Mouse (Mus musculus) hindbrain, embryonic 16.5 days (tissue): ENCODE measurements at regions not wholly inside any gene's neighbourhood (a gene's known extent, or its start where the extent isn't known, plus 50 kb on each side); places are given as distances from the start of the nearest gene placed in this dataset.
"Not testable (repeated sequence)": the region's sequence is repeated elsewhere in the genome, so short reads cannot be mapped to it uniquely, and the experiment has no call there.

ENCODE experiments used
- ATAC-seq: fragments of 200-750 bp; cut with Nextera tagmentation; 2 replicates; pipeline ENCODE4 v1.8.0; 2017; ENCODE audit warnings: moderate TSS enrichment, moderate library complexity
- H3K27ac ChIP-seq: fragments of 300-500 bp; sonication (generic); 2 replicates; pipeline ENCODE4 v1.5.1; 2014; ENCODE audit warnings: low read depth, mild to moderate bottlenecking, control low read depth, low read length, moderate library complexity
- H3K27me3 ChIP-seq: fragments of 300-500 bp; sonication (generic); replicated peaks from 2 replicates; pipeline ENCODE4 v1.6.1; 2014; ENCODE audit warnings: low read length; ENCODE audit not compliant: control insufficient read depth, insufficient read depth
- H3K36me3 ChIP-seq: fragments of 300-500 bp; sonication (generic); 2 replicates; pipeline ENCODE4 v1.6.1; 2014; ENCODE audit warnings: mild to moderate bottlenecking, low read length, moderate library complexity, mixed read lengths; ENCODE audit not compliant: control insufficient read depth, insufficient read depth
- H3K4me1 ChIP-seq: fragments of 300-500 bp; sonication (generic); 2 replicates; pipeline ENCODE4 v1.6.1; 2014; ENCODE audit warnings: low read depth, low read length; ENCODE audit not compliant: control insufficient read depth, insufficient read depth
- H3K4me2 ChIP-seq: fragments of 300-500 bp; sonication (generic); 2 replicates; pipeline ENCODE4 v1.6.1; 2014; ENCODE audit warnings: mild to moderate bottlenecking, low read length, control low read depth, moderate library complexity
- H3K4me3 ChIP-seq: fragments of 300-500 bp; sonication (generic); 2 replicates; pipeline ENCODE4 v1.5.1; 2014; ENCODE audit warnings: mild to moderate bottlenecking, low read length, control low read depth, moderate library complexity
- H3K9ac ChIP-seq: fragments of 300-500 bp; sonication (generic); 2 replicates; pipeline ENCODE4 v1.6.1; 2014; ENCODE audit warnings: low read depth, mild to moderate bottlenecking, control low read depth, low read length, moderate library complexity
- H3K9me3 ChIP-seq: fragments of 300-500 bp; sonication (generic); 2 replicates; pipeline ENCODE4 v1.6.1; 2014; ENCODE audit warnings: mild to moderate bottlenecking, low read length, moderate library complexity; ENCODE audit not compliant: control insufficient read depth
- WGBS: fragments of 180-500 bp; shearing (Covaris S2); extraction: QIAGEN DNeasy Blood & Tissue Kit; methylation state at CpG from one replicate; pipeline ENCODE4 v1.1.7; 2014; 5-methylcytosine and 5-hydroxymethylcytosine counted together

GRCm38 (mm10) chr3:50628092-50628696 lies 184.8 kb upstream of the Slc7a11 start:
- no peak for ATAC-seq
- WGBS: 87% methylated on average over 9 of the region's 9 CpGs
- H3K9me3 ChIP-seq: no peaks in the 10 kb centered on the region
- H3K27ac ChIP-seq: no peak overlapping the region
- no peaks in the 10 kb centered on the region for H3K36me3 ChIP-seq
- H3K9ac ChIP-seq: no peak overlapping the region
- no peak overlapping the region for H3K4me3 ChIP-seq
- H3K27me3 ChIP-seq: no peaks in the 10 kb centered on the region
- no peak overlapping the region for H3K4me2 ChIP-seq
- H3K4me1 ChIP-seq: no peaks in the 10 kb centered on the region

DNA sequence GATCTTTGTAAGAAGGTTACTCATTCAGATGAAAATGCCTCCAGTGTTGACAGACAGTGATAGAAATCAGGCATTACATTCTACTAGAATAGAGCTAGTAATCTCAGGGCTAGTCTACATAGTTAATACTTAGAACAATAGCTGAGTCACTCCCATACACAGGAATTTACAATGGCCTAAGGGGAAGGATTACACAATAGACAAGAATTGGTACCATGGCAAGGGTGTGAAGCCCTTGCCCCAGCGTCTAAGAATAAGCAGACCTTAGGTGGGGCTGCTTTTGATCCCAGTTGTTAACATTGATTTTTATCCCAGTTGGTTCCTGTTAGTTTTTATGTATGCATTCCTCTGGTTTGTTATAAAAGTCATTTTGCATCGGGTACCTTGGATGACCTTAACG lies 177.8 kb upstream of the Slc7a11 start:
- not testable (repeated sequence) for H3K4me1 ChIP-seq, H3K9me3 ChIP-seq, H3K4me2 ChIP-seq, H3K36me3 ChIP-seq, H3K9ac ChIP-seq, H3K4me3 ChIP-seq, H3K27me3 ChIP-seq, H3K27ac ChIP-seq, ATAC-seq
- 81% methylated on average over 3 of the region's 3 CpGs for WGBS

GRCm38 (mm10) chr3:50619061-50619460 lies 175.6 kb upstream of the Slc7a11 start:
- no peak for ATAC-seq
- no peak overlapping the region for H3K4me2 ChIP-seq
- no peaks in the 10 kb centered on the region for H3K9me3 ChIP-seq
- H3K4me3 ChIP-seq: no peak overlapping the region
- no peak overlapping the region for H3K27ac ChIP-seq
- no peaks in the 10 kb centered on the region for H3K36me3 ChIP-seq
- H3K9ac ChIP-seq: no peak overlapping the region
- no peaks in the 10 kb centered on the region for H3K27me3 ChIP-seq
- no peaks in the 10 kb centered on the region for H3K4me1 ChIP-seq
- 85% methylated on average over 6 of the region's 6 CpGs for WGBS

DNA sequence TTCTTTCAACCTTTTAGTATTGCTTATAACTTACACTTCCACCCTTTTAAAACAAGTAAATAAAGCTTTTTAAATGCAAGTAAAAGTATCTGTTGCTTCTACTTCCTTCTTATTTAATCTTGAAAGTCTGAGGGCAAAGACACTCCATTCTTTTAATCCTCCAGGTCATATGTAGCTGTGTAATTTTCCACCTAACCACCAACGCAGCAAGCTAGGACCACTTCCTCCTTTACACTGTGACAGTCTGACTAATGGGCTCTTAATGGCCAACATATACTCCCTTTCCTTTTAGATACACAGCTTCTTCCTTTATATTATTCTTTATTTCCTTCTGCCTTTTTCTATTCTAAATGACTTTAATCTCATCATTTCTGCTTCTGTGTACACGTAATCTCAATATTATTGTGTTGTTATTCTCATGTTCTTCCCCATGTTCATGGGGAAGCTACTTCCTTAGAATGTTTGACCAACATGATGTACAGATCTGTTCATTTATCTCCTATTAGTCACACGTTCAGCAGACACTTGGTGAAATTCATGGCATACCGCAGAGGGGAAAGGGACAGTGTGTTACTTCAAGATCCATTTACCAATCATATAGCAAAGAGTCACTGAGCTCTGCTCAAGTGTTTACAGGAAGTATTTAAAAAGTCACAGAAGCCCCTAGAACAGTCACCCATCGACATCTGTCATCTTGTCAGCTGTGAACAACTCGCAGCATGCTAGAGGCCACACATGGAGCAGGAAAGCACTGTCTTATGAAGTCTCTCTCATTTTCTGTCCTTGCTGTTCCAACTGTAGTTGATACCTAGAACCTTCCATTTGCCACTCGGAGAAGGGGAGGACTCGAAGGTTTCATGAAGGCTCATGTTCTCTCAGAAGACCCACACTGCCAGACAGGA lies 172.2 kb upstream of the Slc7a11 start:
- no peaks in the 10 kb centered on the region for H3K4me1 ChIP-seq
- H3K36me3 ChIP-seq: no peaks in the 10 kb centered on the region
- H3K4me2 ChIP-seq: no peak overlapping the region
- no peak overlapping the region for H3K27ac ChIP-seq
- H3K9me3 ChIP-seq: no peaks in the 10 kb centered on the region
- ATAC-seq: no peak
- H3K9ac ChIP-seq: no peak overlapping the region
- no peak overlapping the region for H3K4me3 ChIP-seq
- WGBS: 82% methylated on average over 8 of the region's 8 CpGs
- no peaks in the 10 kb centered on the region for H3K27me3 ChIP-seq

- Histone ChIP-seq H3K36me3 (no peaks in the 10 kb centered on the region), H3K27ac (no peak overlapping the region), H3K4me1 (no peaks in the 10 kb centered on the region), H3K9me3 (no peaks in the 10 kb centered on the region), H3K4me2 (no peak overlapping the region), H3K4me3 (no peak overlapping the region), H3K27me3 (no peaks in the 10 kb centered on the region), H3K9ac (no peak overlapping the region)
- no peak for ATAC-seq
- 96% methylated on average over 2 of the region's 2 CpGs for WGBS
Measured at GRCm38 (mm10) chr3:50613011-50613410, 169.6 kb upstream of the Slc7a11 start.

DNA sequence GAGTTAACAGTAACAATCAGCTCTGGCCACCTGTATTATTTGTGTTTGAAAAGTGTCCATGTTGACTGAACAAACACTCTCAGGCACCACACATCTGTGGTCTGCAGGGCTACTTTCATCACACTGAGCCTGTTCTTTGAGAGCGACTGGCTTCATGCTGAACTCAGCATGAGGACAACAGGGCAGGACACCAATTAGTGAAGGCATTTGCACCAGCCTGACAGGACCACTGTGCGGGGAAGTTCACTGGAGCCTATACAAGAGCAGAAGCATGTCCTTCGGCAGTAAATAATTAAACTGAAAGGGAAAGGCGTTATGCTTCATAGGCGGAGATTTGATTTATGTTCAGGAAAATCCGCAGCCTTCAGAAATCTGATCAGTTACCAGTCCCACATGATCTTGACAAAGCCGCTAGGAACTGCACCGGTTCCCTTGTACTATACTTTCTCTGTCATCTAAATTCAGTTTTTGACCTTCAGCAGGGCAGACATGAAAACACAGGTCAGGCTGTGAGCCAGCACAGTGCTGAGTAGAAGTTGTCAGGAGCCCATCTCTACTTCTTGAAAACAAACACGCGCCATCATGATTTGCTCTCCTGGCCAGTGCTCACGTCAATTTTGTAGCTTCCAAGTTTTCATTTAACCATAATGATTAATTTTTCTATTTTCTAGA lies 166.1 kb upstream of the Slc7a11 start:
- H3K9me3 ChIP-seq: no peaks in the 10 kb centered on the region
- no peaks in the 10 kb centered on the region for H3K4me1 ChIP-seq
- no peak overlapping the region for H3K4me2 ChIP-seq
- H3K9ac ChIP-seq: no peak overlapping the region
- ATAC-seq: peak; percentile 77
- H3K4me3 ChIP-seq: no peak overlapping the region
- H3K36me3 ChIP-seq: no peaks in the 10 kb centered on the region
- no peak overlapping the region for H3K27ac ChIP-seq
- WGBS: 43% methylated on average over 11 of the region's 11 CpGs
- H3K27me3 ChIP-seq: no peaks in the 10 kb centered on the region

DNA sequence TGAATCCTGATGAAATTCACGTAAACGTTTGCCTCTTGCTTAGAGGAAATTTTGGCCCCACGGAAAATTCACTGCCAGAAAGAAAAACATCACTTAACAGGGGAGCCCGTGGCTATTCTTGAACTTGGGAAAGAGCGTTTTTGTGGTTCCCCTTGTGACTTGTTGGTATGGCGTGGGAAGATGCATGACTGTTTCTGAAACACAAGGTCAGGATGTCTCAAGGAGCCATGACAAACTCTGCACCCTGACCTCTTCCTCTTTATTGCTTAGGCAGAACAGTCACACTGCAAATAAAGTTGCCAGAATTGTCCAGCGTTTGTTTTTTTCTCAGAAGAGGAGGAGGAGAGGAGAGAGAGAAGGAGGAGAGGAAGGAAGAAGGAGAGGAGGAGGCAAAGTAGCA lies 164.3 kb upstream of the Slc7a11 start:
- Histone ChIP-seq H3K27ac (no peak overlapping the region), H3K9ac (no peak overlapping the region), H3K27me3 (no peaks in the 10 kb centered on the region), H3K4me1 (no peaks in the 10 kb centered on the region), H3K36me3 (no peaks in the 10 kb centered on the region), H3K9me3 (no peaks in the 10 kb centered on the region), H3K4me3 (no peak overlapping the region), H3K4me2 (no peak overlapping the region)
- WGBS: 62% methylated on average over 7 of the region's 7 CpGs
- no peak for ATAC-seq

DNA sequence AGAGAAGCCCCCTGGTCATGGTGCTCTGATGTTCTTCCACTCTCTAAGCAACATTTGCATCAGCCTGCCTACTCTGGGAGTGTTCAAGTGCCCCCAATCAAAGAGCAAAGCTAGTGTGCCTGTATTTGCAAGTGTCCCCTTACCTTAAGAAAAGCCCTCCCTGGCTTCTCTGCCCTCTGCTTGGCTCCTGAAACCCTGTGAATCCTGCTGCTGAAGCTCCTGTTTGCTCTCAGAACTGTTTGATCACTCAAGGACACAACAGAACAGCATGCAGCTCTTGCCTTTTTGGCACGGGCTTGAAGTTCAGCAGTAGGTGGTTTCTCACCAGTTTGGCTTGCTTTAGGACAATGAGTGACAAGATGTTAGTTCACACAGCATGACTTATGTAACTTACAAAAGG lies 163.6 kb upstream of the Slc7a11 start:
- Histone ChIP-seq H3K4me2 (no peak overlapping the region), H3K9ac (no peak overlapping the region; the same call in 1 of the 2 replicates), H3K27me3 (no peaks in the 10 kb centered on the region), H3K9me3 (no peaks in the 10 kb centered on the region), H3K4me3 (no peak overlapping the region), H3K27ac (peak overlapping the region; percentile 12; the same call in 1 of the 2 replicates), H3K4me1 (no peaks in the 10 kb centered on the region), H3K36me3 (no peaks in the 10 kb centered on the region)
- ATAC-seq: peak; percentile 63
- WGBS: 9% methylated on average over 1 of the region's 1 CpGs

- Histone ChIP-seq H3K4me2 (no peak overlapping the region), H3K9me3 (no peaks in the 10 kb centered on the region), H3K36me3 (no peaks in the 10 kb centered on the region), H3K4me1 (no peaks in the 10 kb centered on the region), H3K9ac (no peak overlapping the region), H3K27me3 (no peaks in the 10 kb centered on the region), H3K4me3 (no peak overlapping the region), H3K27ac (no peak overlapping the region)
- ATAC-seq: no peak
- WGBS: 93% methylated on average over 4 of the region's 4 CpGs
Measured at GRCm38 (mm10) chr3:50605750-50606149, 162.3 kb upstream of the Slc7a11 start.
